Mouse (Mus musculus) intestine, postnatal 0 days (tissue): ENCODE data around the gene Exoc3l. TPM values are rescaled to one million over a fixed set of nuclear protein-coding genes. Genes with fewer than 3 reads are reported as not detected.
A peak's percentile ranks its signal among the peaks of the same experiment; 100 is the strongest.

Source experiments
- ATAC-seq: fragments of 200-750 bp; cut with Nextera tagmentation; 2 replicates; pipeline ENCODE4 v1.8.0; 2017; ENCODE audit warnings: mild to moderate bottlenecking, moderate TSS enrichment, moderate library complexity
- H3K27ac ChIP-seq: fragments of 300-500 bp; sonication (generic); 2 replicates; pipeline ENCODE4 v1.5.1; 2014; ENCODE audit warnings: mild to moderate bottlenecking, low read depth, low read length, moderate library complexity
- H3K27me3 ChIP-seq: fragments of 300-500 bp; sonication (generic); replicated peaks from 2 replicates; pipeline ENCODE4 v1.6.1; 2014; ENCODE audit warnings: low read length, mixed read lengths; ENCODE audit not compliant: control insufficient read depth, insufficient read depth
- H3K36me3 ChIP-seq: fragments of 300-500 bp; sonication (generic); 2 replicates; pipeline ENCODE4 v1.6.1; 2014; ENCODE audit warnings: mild to moderate bottlenecking, moderate library complexity; ENCODE audit not compliant: control insufficient read depth, insufficient read depth
- H3K4me1 ChIP-seq: fragments of 300-500 bp; sonication (generic); replicated peaks from 2 replicates; pipeline ENCODE4 v1.6.1; 2014; ENCODE audit warnings: antibody characterized with exemption, low read length, mixed read lengths; ENCODE audit not compliant: control insufficient read depth, insufficient read depth
- H3K4me2 ChIP-seq: fragments of 300-500 bp; sonication (generic); replicated peaks from 2 replicates; pipeline ENCODE4 v1.6.1; 2014; ENCODE audit warnings: low read depth, mild to moderate bottlenecking, moderate library complexity
- H3K4me3 ChIP-seq: fragments of 300-500 bp; sonication (generic); 2 replicates; pipeline ENCODE4 v1.5.1; 2014; ENCODE audit warnings: low read depth, low read length
- H3K9ac ChIP-seq: fragments of 300-500 bp; sonication (generic); 2 replicates; pipeline ENCODE4 v1.6.1; 2014; ENCODE audit warnings: mild to moderate bottlenecking, low read depth, low read length
- H3K9me3 ChIP-seq: fragments of 300-500 bp; sonication (generic); 2 replicates; pipeline ENCODE4 v1.6.1; 2016; ENCODE audit warnings: mixed run types; ENCODE audit not compliant: control insufficient read depth
- CTCF ChIP-seq: sonication (generic); IDR thresholded peaks from 2 replicates; pipeline ENCODE4 v1.5.1; 2016; ENCODE audit warnings: low read depth, mild to moderate bottlenecking, control low read depth, antibody characterized with exemption, moderate library complexity
- WGBS: fragments of 180-500 bp; shearing (Covaris S2); extraction: QIAGEN DNeasy Blood & Tissue Kit; methylation state at CpG from one replicate; pipeline ENCODE4 v1.1.7; 2014; 5-methylcytosine and 5-hydroxymethylcytosine counted together
- polyA plus RNA-seq: library from polyadenylated mRNA; unstranded; fragments of >200 nt; fragmentation: Nextera tagmentation; extraction: Ambion mirVana; gene quantifications from 2 replicates; pipeline ENCODE4 v1.2.1, GENCODE M21; 2015

The Exoc3l gene
- polyA plus RNA-seq, 1 experiment from 2014 or later: 2.5 TPM

GRCm38 (mm10) chr8:105304325-105305210, 8.7 kb upstream of the Exoc3l start:
- H3K27me3 ChIP-seq: no peaks in the 10 kb centered on the region
- no peaks in the 10 kb centered on the region for H3K9me3 ChIP-seq
- peak overlapping the region; percentile 68 for H3K27ac ChIP-seq
- peaks cover 4% of the 10 kb centered on the region; the same call in 1 of the 2 replicates for H3K4me1 ChIP-seq
- ATAC-seq: no peak
- 0 out of 2 replicates have a peak overlapping the region, but pooled peaks have one; percentile 65 for H3K9ac ChIP-seq
- TF ChIP-seq CTCF: no peak
- H3K4me2 ChIP-seq: no peak overlapping the region; the same call in 1 of the 2 replicates
- no peak overlapping the region for H3K4me3 ChIP-seq
- 53% methylated on average over 9 of the region's 9 CpGs for WGBS
- peaks cover 62% of the 10 kb centered on the region for H3K36me3 ChIP-seq

GRCm38 (mm10) chr8:105303874-105304273, 8.0 kb upstream of the Exoc3l start:
- H3K27me3 ChIP-seq: no peaks in the 10 kb centered on the region
- no peak for ATAC-seq
- peaks cover 4% of the 10 kb centered on the region; the same call in 1 of the 2 replicates for H3K4me1 ChIP-seq
- H3K36me3 ChIP-seq: peaks cover 56% of the 10 kb centered on the region
- H3K9me3 ChIP-seq: no peaks in the 10 kb centered on the region
- no peak overlapping the region for H3K9ac ChIP-seq
- peak overlapping the region; percentile 41; the same call in 1 of the 2 replicates for H3K27ac ChIP-seq
- 73% methylated on average over 9 of the region's 9 CpGs for WGBS
- H3K4me2 ChIP-seq: no peak overlapping the region
- no peak overlapping the region for H3K4me3 ChIP-seq
- no peak for TF ChIP-seq CTCF

- H3K27me3 ChIP-seq: no peaks in the 10 kb centered on the region
- H3K9ac ChIP-seq: no peak overlapping the region
- WGBS: 68% methylated on average over 8 of the region's 8 CpGs
- H3K27ac ChIP-seq: no peak overlapping the region
- H3K4me1 ChIP-seq: peaks cover 6% of the 10 kb centered on the region; the same call in 1 of the 2 replicates
- H3K9me3 ChIP-seq: no peaks in the 10 kb centered on the region
- ATAC-seq: no peak
- H3K4me3 ChIP-seq: no peak overlapping the region
- H3K36me3 ChIP-seq: peaks cover 51% of the 10 kb centered on the region
- no peak overlapping the region for H3K4me2 ChIP-seq
- TF ChIP-seq CTCF: no peak
Measured at GRCm38 (mm10) chr8:105303396-105303795, 7.5 kb upstream of the Exoc3l start.

- WGBS: 73% methylated on average over 8 of the region's 8 CpGs
- no peaks in the 10 kb centered on the region for H3K27me3 ChIP-seq
- no peak for ATAC-seq
Measured at GRCm38 (mm10) chr8:105299962-105300361, 4.1 kb upstream of the Exoc3l start.

GRCm38 (mm10) chr8:105298351-105299252, 2.7 kb upstream of the Exoc3l start:
- no peaks in the 10 kb centered on the region for H3K27me3 ChIP-seq
- H3K9ac ChIP-seq: peak overlapping the region; percentile 84
- H3K27ac ChIP-seq: 0 out of 2 replicates have a peak overlapping the region, but pooled peaks have one; percentile 62
- H3K4me2 ChIP-seq: peak overlapping the region; percentile 85
- ATAC-seq: no peak
- no peak for TF ChIP-seq CTCF
- H3K4me3 ChIP-seq: peak overlapping the region; percentile 95
- no peaks in the 10 kb centered on the region for H3K9me3 ChIP-seq
- 42% methylated on average over 18 of the region's 18 CpGs for WGBS
- peaks cover 28% of the 10 kb centered on the region for H3K36me3 ChIP-seq
- peaks cover 2% of the 10 kb centered on the region; the same call in 1 of the 2 replicates for H3K4me1 ChIP-seq

More at GRCm38 (mm10) chr8:105299962-105300361, 4.1 kb upstream of the Exoc3l start:
- Histone ChIP-seq H3K36me3 (peaks cover 36% of the 10 kb centered on the region), H3K9ac (no peak overlapping the region), H3K4me2 (no peak overlapping the region), H3K9me3 (no peaks in the 10 kb centered on the region), H3K27ac (no peak overlapping the region), H3K4me3 (no peak overlapping the region), H3K4me1 (peaks cover 2% of the 10 kb centered on the region)
- no peak for TF ChIP-seq CTCF
